Mouse (Mus musculus): ENCODE data around the gene Fli1. TPM values are rescaled to one million over a fixed set of nuclear protein-coding genes. Genes with fewer than 3 reads are reported as not detected.

The Fli1 gene
- polyA plus RNA-seq, 2 experiments, result 2.5 to 6.9 TPM

DNA sequence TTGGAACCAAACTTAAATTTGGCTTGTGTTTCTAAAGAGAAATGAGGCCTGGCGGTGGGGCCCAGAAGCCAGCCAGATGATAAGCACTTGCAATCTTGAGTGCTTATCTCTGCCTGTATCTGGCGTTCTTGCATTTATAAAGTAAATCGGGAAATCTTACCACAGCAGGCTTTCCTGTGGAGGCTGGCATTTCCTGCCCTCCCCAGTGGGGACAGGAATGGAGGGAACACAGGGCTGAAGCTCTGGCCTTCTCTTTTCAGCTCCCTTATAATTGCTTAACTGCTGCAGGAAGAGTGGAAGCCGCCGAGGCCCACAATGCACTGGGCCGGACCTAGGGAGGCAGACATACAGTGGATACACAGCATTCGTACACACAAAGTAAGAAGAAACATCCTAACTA, 13.7 kb upstream of the Fli1 start:
- 10% methylated on average over 7 of the region's 7 CpGs for WGBS (ENCODE audit: insufficient replicate concordance)
- TF ChIP-seq EP300 (IDR thresholded peaks at IDR 0.05; ENCODE audit: low read depth), result no peak
- no peak for TF ChIP-seq CTCF (IDR thresholded peaks at IDR 0.05; ENCODE audit: low read depth)
- Histone ChIP-seq H3K27ac (no peak overlapping the region), H3K4me3 (ENCODE audit: insufficient read depth in 1 of 2, low read depth in 2 of 2, low read length in 2 of 2) (no peak overlapping the region), H3K9ac (replicated peaks) (no peak overlapping the region), H3K4me1 (replicated peaks; ENCODE audit: control insufficient read depth in 2 of 2, insufficient read depth in 2 of 2, low read length in 1 of 2) (peaks cover 19 to 33% of the 10 kb centered on the region in 2 experiments), H3K36me3 (replicated peaks; ENCODE audit: control insufficient read depth, insufficient read depth, low read depth) (no peaks in the 10 kb centered on the region), H3K27me3 (ENCODE audit: control insufficient read depth, insufficient read depth, low read length) (no peaks in the 10 kb centered on the region), H3K4me2 (ENCODE audit: low read depth) (peak overlapping the region; percentile 6; the same call in 1 of the 2 replicates), H3K9me3 (ENCODE audit: control insufficient read depth, low read length) (no peaks in the 10 kb centered on the region)
- DNase-seq (ENCODE audit: low read depth in 3 of 3, low spot score in 3 of 3) (no peak), ATAC-seq (ENCODE audit: insufficient read depth) (no peak)

- H3K9me3 ChIP-seq (ENCODE audit: control insufficient read depth, low read length), result no peaks in the 10 kb centered on the region
- H3K4me2 ChIP-seq (ENCODE audit: low read depth), result no peak overlapping the region
- no peaks in the 10 kb centered on the region for H3K27me3 ChIP-seq (ENCODE audit: control insufficient read depth, insufficient read depth, low read length)
- no peak overlapping the region for H3K27ac ChIP-seq
- H3K4me3 ChIP-seq (ENCODE audit: insufficient read depth in 1 of 2, low read depth in 2 of 2, low read length in 2 of 2), result no peak overlapping the region
- DNase-seq (ENCODE audit: low read depth in 3 of 3, low spot score in 3 of 3), result no peak
- WGBS (ENCODE audit: insufficient replicate concordance), result 13% methylated on average over 3 of the region's 3 CpGs
- no peak for TF ChIP-seq EP300 (IDR thresholded peaks at IDR 0.05; ENCODE audit: low read depth)
- no peak for TF ChIP-seq CTCF (IDR thresholded peaks at IDR 0.05; ENCODE audit: low read depth)
- ATAC-seq (ENCODE audit: insufficient read depth), result no peak
- H3K4me1 ChIP-seq (replicated peaks; ENCODE audit: control insufficient read depth in 2 of 2, insufficient read depth in 2 of 2, low read length in 1 of 2), result peaks cover 17 to 27% of the 10 kb centered on the region in 2 experiments
- no peaks in the 10 kb centered on the region for H3K36me3 ChIP-seq (replicated peaks; ENCODE audit: control insufficient read depth, insufficient read depth, low read depth)
- H3K9ac ChIP-seq (replicated peaks), result no peak overlapping the region
Measured at GRCm38 (mm10) chr9:32555279-32555678, 12.6 kb upstream of the Fli1 start.

DNA sequence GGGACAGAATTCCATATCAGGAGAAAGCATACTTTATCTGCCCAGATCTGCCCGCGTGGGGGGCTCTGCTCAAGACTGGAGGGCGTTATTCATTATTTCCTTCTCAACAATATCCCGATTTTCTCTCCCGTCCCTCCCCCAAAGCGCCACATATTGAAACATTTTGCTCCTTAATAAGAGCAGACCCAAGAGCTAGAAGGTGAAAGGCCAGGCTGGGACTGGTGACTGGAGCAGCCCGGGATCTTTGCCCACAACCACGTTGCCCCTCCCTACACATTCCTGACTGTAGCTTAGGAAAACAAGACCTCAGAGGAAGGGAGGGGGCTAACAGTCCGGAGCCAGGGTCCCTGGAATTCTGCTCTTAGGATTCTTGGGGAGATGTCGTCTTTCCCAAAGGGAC, 7.9 kb upstream of the Fli1 start:
- no peak overlapping the region for H3K9ac ChIP-seq (replicated peaks)
- no peak for TF ChIP-seq EP300 (IDR thresholded peaks at IDR 0.05; ENCODE audit: low read depth)
- TF ChIP-seq CTCF (IDR thresholded peaks at IDR 0.05; ENCODE audit: low read depth), result no peak
- no peak for DNase-seq (ENCODE audit: low read depth in 3 of 3, low spot score in 3 of 3)

GRCm38 (mm10) chr9:32549462-32550384, 7.1 kb upstream of the Fli1 start:
- WGBS (ENCODE audit: insufficient replicate concordance), result 11% methylated on average over 6 of the region's 6 CpGs
- no peaks in the 10 kb centered on the region for H3K9me3 ChIP-seq (ENCODE audit: control insufficient read depth, low read length)
- no peak for ATAC-seq (ENCODE audit: insufficient read depth)

More for the DNA sequence above, 7.9 kb upstream of the Fli1 start:
- Histone ChIP-seq H3K4me1 (replicated peaks; ENCODE audit: control insufficient read depth in 2 of 2, insufficient read depth in 2 of 2, low read length in 1 of 2) (peaks cover 3 to 4% of the 10 kb centered on the region in 2 experiments; a peak in 2 of 4 replicates), H3K9me3 (ENCODE audit: control insufficient read depth, low read length) (no peaks in the 10 kb centered on the region), H3K4me2 (ENCODE audit: low read depth) (no peak overlapping the region), H3K36me3 (replicated peaks; ENCODE audit: control insufficient read depth, insufficient read depth, low read depth) (no peaks in the 10 kb centered on the region), H3K27ac (no peak overlapping the region), H3K4me3 (ENCODE audit: insufficient read depth in 1 of 2, low read depth in 2 of 2, low read length in 2 of 2) (no peak overlapping the region), H3K27me3 (ENCODE audit: control insufficient read depth, insufficient read depth, low read length) (peaks cover 16% of the 10 kb centered on the region)
- no peak for ATAC-seq (ENCODE audit: insufficient read depth)
- WGBS (ENCODE audit: insufficient replicate concordance), result 44% methylated on average over 10 of the region's 10 CpGs

GRCm38 (mm10) chr9:32546731-32547130, 4.1 kb upstream of the Fli1 start:
- DNase-seq (ENCODE audit: low read depth in 3 of 3, low spot score in 3 of 3) (no peak), ATAC-seq (ENCODE audit: insufficient read depth) (no peak)
- TF ChIP-seq CTCF (IDR thresholded peaks at IDR 0.05; ENCODE audit: low read depth) (no peak), EP300 (IDR thresholded peaks at IDR 0.05; ENCODE audit: low read depth) (no peak)
- 58% methylated on average over 2 of the region's 2 CpGs for WGBS (ENCODE audit: insufficient replicate concordance)
- Histone ChIP-seq H3K9me3 (ENCODE audit: control insufficient read depth, low read length) (no peaks in the 10 kb centered on the region), H3K9ac (replicated peaks) (no peak overlapping the region), H3K4me3 (ENCODE audit: insufficient read depth in 1 of 2, low read depth in 2 of 2, low read length in 2 of 2) (no peak overlapping the region), H3K4me2 (ENCODE audit: low read depth) (no peak overlapping the region), H3K36me3 (replicated peaks; ENCODE audit: control insufficient read depth, insufficient read depth, low read depth) (no peaks in the 10 kb centered on the region), H3K4me1 (replicated peaks; ENCODE audit: control insufficient read depth in 2 of 2, insufficient read depth in 2 of 2, low read length in 1 of 2) (peaks cover 2 to 4% of the 10 kb centered on the region in 2 experiments; a peak in 1 of 4 replicates), H3K27ac (no peak overlapping the region), H3K27me3 (ENCODE audit: control insufficient read depth, insufficient read depth, low read length) (peaks cover 54% of the 10 kb centered on the region)

More at GRCm38 (mm10) chr9:32549462-32550384, 7.1 kb upstream of the Fli1 start:
- Histone ChIP-seq H3K27ac (no peak overlapping the region), H3K4me1 (replicated peaks; ENCODE audit: control insufficient read depth in 2 of 2, insufficient read depth in 2 of 2, low read length in 1 of 2) (peaks cover 0 to under 1% of the 10 kb centered on the region in 2 experiments; a peak in 1 of 4 replicates), H3K9ac (replicated peaks) (no peak overlapping the region), H3K4me2 (ENCODE audit: low read depth) (no peak overlapping the region), H3K4me3 (ENCODE audit: insufficient read depth in 1 of 2, low read depth in 2 of 2, low read length in 2 of 2) (no peak overlapping the region), H3K36me3 (replicated peaks; ENCODE audit: control insufficient read depth, insufficient read depth, low read depth) (no peaks in the 10 kb centered on the region), H3K27me3 (ENCODE audit: control insufficient read depth, insufficient read depth, low read length) (peaks cover 24% of the 10 kb centered on the region)
- no peak for TF ChIP-seq EP300 (IDR thresholded peaks at IDR 0.05; ENCODE audit: low read depth)
- TF ChIP-seq CTCF (IDR thresholded peaks at IDR 0.05; ENCODE audit: low read depth), result no peak
- DNase-seq (ENCODE audit: low read depth in 3 of 3, low spot score in 3 of 3), result no peak

Measured in liver, embryonic 14.5 days (tissue).